Mouse (Mus musculus) erythroid progenitor cell, adult 5-6 weeks (primary cell): ENCODE results near the gene Cdc45. TPM values are rescaled to one million over a fixed set of nuclear protein-coding genes. Genes with fewer than 3 reads are reported as not detected.

Experiments used
- ATAC-seq: replicated peaks from 2 replicates; pipeline ENCODE4 v1.8.0; 2016; ENCODE audit warnings: moderate number of reproducible peaks, mild to moderate bottlenecking, moderate TSS enrichment, inconsistent platforms; ENCODE audit not compliant: poor library complexity, low FRiP score, severe bottlenecking
- total RNA-seq, 2 experiments: library from RNA; stranded (forward) in 1 of 2; stranded (reverse) in 1 of 2; fragments of 150-400 nt in 1 of 2; fragments of 186-747, 209-891 nt in 1 of 2; gene quantifications; 2 replicates each; pipeline versions ENCODE4 v1.2.3 to v1.2.4; 2015 to 2017; ENCODE audit warnings: low replicate concordance in 2 of 2

Gene Cdc45
- total RNA-seq, 2 experiments from 2014 or later = 61.0 to 66.7 TPM

GRCm38 (mm10) chr16:18746268-18747122 lies 65.3 kb downstream of the Cdc45 start:
- no peak for ATAC-seq

GRCm38 (mm10) chr16:18738303-18738702 lies 73.5 kb downstream of the Cdc45 start:
- no peak for ATAC-seq

- no peak for ATAC-seq
Measured at GRCm38 (mm10) chr16:18733100-18733956, 78.5 kb downstream of the Cdc45 start.

GRCm38 (mm10) chr16:18730640-18731039 lies 81.1 kb downstream of the Cdc45 start:
- ATAC-seq = no peak

Other genes starting within 250 kb of the Cdc45 start
- gene Tbx1, start 221.3 kb downstream of the Cdc45 start, total RNA-seq (2015; ENCODE audit: low replicate concordance) = not detected in 2 replicates
- gene Tbx1, start 221.3 kb downstream of the Cdc45 start, total RNA-seq (2017; ENCODE audit: low replicate concordance) = not detected in 2 replicates
- gene Gp1bb, start 189.6 kb downstream of the Cdc45 start, total RNA-seq (2015; ENCODE audit: low replicate concordance) = 1.7 TPM in 1 of 2 replicates, not detected in the other
- gene Gp1bb, start 189.6 kb downstream of the Cdc45 start, total RNA-seq (2017; ENCODE audit: low replicate concordance) = 0.51 TPM in 1 of 2 replicates, not detected in the other
- gene Gm49601, start 185.6 kb downstream of the Cdc45 start, total RNA-seq (2015; ENCODE audit: low replicate concordance) = 6.1 TPM in 1 of 2 replicates, not detected in the other
- 4.2 TPM in 1 of 2 replicates, not detected in the other for gene Gm49601, start 185.6 kb downstream of the Cdc45 start, total RNA-seq (2017; ENCODE audit: low replicate concordance)
- 2.1 and 7.6 TPM in 2 replicates for gene Sept5, start 182.0 kb downstream of the Cdc45 start, total RNA-seq (2015; ENCODE audit: low replicate concordance)
- gene Sept5, start 182.0 kb downstream of the Cdc45 start, total RNA-seq (2017; ENCODE audit: low replicate concordance) = 11.2 TPM in 1 of 2 replicates, not detected in the other
- not detected in 2 replicates for gene Cldn5, start 35.1 kb downstream of the Cdc45 start, total RNA-seq (2015; ENCODE audit: low replicate concordance)
- gene Cldn5, start 35.1 kb downstream of the Cdc45 start, total RNA-seq (2017; ENCODE audit: low replicate concordance) = not detected in 2 replicates
- 59.5 and 75.3 TPM in 2 replicates for gene Ufd1, start 208 bp downstream of the Cdc45 start, total RNA-seq (2015; ENCODE audit: low replicate concordance)
- 87.2 and 92.1 TPM in 2 replicates for gene Ufd1, start 208 bp downstream of the Cdc45 start, total RNA-seq (2017; ENCODE audit: low replicate concordance)
- gene 2510002D24Rik, start 24.6 kb upstream of the Cdc45 start, total RNA-seq (2015; ENCODE audit: low replicate concordance) = 5.4 and 7.5 TPM in 2 replicates
- 3.9 TPM in 2 replicates for gene 2510002D24Rik, start 24.6 kb upstream of the Cdc45 start, total RNA-seq (2017; ENCODE audit: low replicate concordance)
- gene Gm28539, start 24.6 kb upstream of the Cdc45 start, total RNA-seq (2015; ENCODE audit: low replicate concordance) = not detected in 2 replicates
- gene Gm28539, start 24.6 kb upstream of the Cdc45 start, total RNA-seq (2017; ENCODE audit: low replicate concordance) = 15.7 TPM in 1 of 2 replicates, not detected in the other
- 55.1 and 86.4 TPM in 2 replicates for gene Mrpl40, start 64.9 kb upstream of the Cdc45 start, total RNA-seq (2015; ENCODE audit: low replicate concordance)
- gene Mrpl40, start 64.9 kb upstream of the Cdc45 start, total RNA-seq (2017; ENCODE audit: low replicate concordance) = 34.3 and 39.0 TPM in 2 replicates
- 66.2 and 71.7 TPM in 2 replicates for gene Hira, start 65.0 kb upstream of the Cdc45 start, total RNA-seq (2015; ENCODE audit: low replicate concordance)
- 18.5 and 36.7 TPM in 2 replicates for gene Hira, start 65.0 kb upstream of the Cdc45 start, total RNA-seq (2017; ENCODE audit: low replicate concordance)